Mouse (Mus musculus): Measurements from ENCODE around the gene Apol6.

DNA sequence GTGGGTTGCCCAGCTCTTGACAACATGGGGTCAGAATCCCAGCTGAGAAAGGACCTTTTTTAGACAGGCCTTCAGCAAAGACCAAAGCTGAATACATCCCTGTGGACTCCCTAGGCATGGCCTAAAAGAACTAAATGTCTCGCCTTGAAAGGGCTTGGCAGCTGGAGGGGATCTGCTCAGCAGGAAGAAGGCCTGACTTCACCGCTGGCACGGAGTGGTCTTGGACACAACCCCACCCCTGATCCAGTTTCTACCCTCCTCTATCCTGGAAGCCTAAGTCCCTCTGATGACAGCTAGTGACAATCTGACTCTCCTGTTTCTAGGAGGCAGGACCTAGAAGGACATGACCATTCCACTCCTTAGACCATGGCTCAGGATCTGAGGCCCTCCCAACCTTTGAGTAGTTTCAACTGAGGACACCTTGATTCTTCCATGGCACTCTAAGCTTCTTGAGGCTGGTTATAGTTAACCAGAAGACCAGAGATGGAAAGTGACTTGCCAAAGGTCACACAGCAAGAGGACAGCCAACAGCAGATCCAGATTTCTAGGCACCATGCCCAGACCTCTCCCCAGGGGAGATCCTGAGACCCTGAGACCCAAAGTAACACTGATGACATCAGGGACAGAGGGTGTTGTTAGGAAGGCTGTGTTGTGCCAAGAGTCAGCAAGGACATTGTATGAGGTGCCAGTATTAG lies 41.2 kb upstream of the Apol6 start:
- TF ChIP-seq GATA1 (IDR thresholded peaks at IDR 0.05; ENCODE audit: borderline replicate concordance, low read length) (no peak), FLI1 (IDR thresholded peaks at IDR 0.05; ENCODE audit: low read length) (no peak)
